Mouse (Mus musculus) kidney, postnatal 36 days (tissue): ENCODE data around the gene Fli1.

Source experiments
- DNase-seq, 2 experiments: peaks; one replicate each; pipeline ENCODE4 v3.0.0; 2021 to 2022; ENCODE audit warnings: mixed read lengths in 2 of 2

Gene Fli1

GRCm38 (mm10) chr9:32405191-32405925 is 137.3 kb downstream of the Fli1 start:
- peak; percentile 74 to 79 for DNase-seq

GRCm38 (mm10) chr9:32400662-32401161 is 141.9 kb downstream of the Fli1 start:
- DNase-seq, result peak; percentile 74 to 83

- DNase-seq, result no peak
Measured at GRCm38 (mm10) chr9:32400212-32400611, 142.4 kb downstream of the Fli1 start.

- DNase-seq, result no peak
Measured at GRCm38 (mm10) chr9:32394761-32395161, 147.9 kb downstream of the Fli1 start.

- no peak for DNase-seq
Measured at GRCm38 (mm10) chr9:32392716-32393115, 149.9 kb downstream of the Fli1 start.

GRCm38 (mm10) chr9:32391701-32392100 is 151.0 kb downstream of the Fli1 start:
- DNase-seq, result no peak

- no peak for DNase-seq
Measured at GRCm38 (mm10) chr9:32391092-32391491, 151.6 kb downstream of the Fli1 start.

GRCm38 (mm10) chr9:32388120-32388519 is 154.5 kb downstream of the Fli1 start:
- no peak for DNase-seq

- DNase-seq, result peak; percentile 71 to 81
Measured at GRCm38 (mm10) chr9:32384906-32385305, 157.8 kb downstream of the Fli1 start.

- peak; percentile 26 to 70 for DNase-seq
Measured at GRCm38 (mm10) chr9:32376863-32377590, 165.6 kb downstream of the Fli1 start.

GRCm38 (mm10) chr9:32376031-32376430 is 166.6 kb downstream of the Fli1 start:
- peak in 1 of 2 experiments; percentile 32 for DNase-seq

- DNase-seq, result no peak
Measured at GRCm38 (mm10) chr9:32373656-32374055, 169.0 kb downstream of the Fli1 start.
